Mouse (Mus musculus): ENCODE data around the gene Prmt9. TPM values are rescaled to one million over a fixed set of nuclear protein-coding genes. Genes with fewer than 3 reads are reported as not detected.

The Prmt9 gene
- polyA plus RNA-seq, 1 experiment from 2014 or later, result 11.6 TPM

GRCm38 (mm10) chr8:77524018-77524615, 25.1 kb upstream of the Prmt9 start:
- no peak for TF ChIP-seq CTCF (IDR thresholded peaks at IDR 0.05)
- WGBS, result 40% methylated on average over 14 of the region's 14 CpGs
- Histone ChIP-seq H3K27me3 (replicated peaks; ENCODE audit: insufficient read depth, low read length) (no peaks in the 10 kb centered on the region), H3K27ac (ENCODE audit: low read length) (no peak overlapping the region), H3K9me3 (ENCODE audit: low read length) (no peaks in the 10 kb centered on the region), H3K9ac (replicated peaks; ENCODE audit: low read depth) (no peak overlapping the region), H3K4me3 (ENCODE audit: low read depth, low read length) (no peak overlapping the region), H3K4me1 (ENCODE audit: insufficient read depth, low read depth, low read length) (0 out of 2 replicates have a peak, but pooled peaks cover 3% of the 10 kb centered on the region), H3K36me3 (ENCODE audit: insufficient read depth, low read length) (no peaks in the 10 kb centered on the region), H3K4me2 (replicated peaks; ENCODE audit: low read depth, low read length) (peak overlapping the region; percentile 32)
- ATAC-seq, result peak; percentile 39
- DNase-seq (ENCODE audit: low spot score), result no peak

GRCm38 (mm10) chr8:77524906-77525305, 24.3 kb upstream of the Prmt9 start:
- H3K27me3 ChIP-seq (replicated peaks; ENCODE audit: insufficient read depth, low read length), result no peaks in the 10 kb centered on the region
- 91% methylated on average over 2 of the region's 2 CpGs for WGBS
- ATAC-seq, result no peak
- no peak for TF ChIP-seq EP300 (IDR thresholded peaks at IDR 0.05)
- peak; percentile 47 for TF ChIP-seq CTCF (IDR thresholded peaks at IDR 0.05)
- no peak overlapping the region for H3K4me3 ChIP-seq (ENCODE audit: low read depth, low read length)
- no peaks in the 10 kb centered on the region for H3K9me3 ChIP-seq (ENCODE audit: low read length)
- no peak overlapping the region for H3K4me2 ChIP-seq (replicated peaks; ENCODE audit: low read depth, low read length)
- H3K27ac ChIP-seq (ENCODE audit: low read length), result no peak overlapping the region
- H3K4me1 ChIP-seq (ENCODE audit: insufficient read depth, low read depth, low read length), result 0 out of 2 replicates have a peak, but pooled peaks cover 3% of the 10 kb centered on the region
- H3K9ac ChIP-seq (replicated peaks; ENCODE audit: low read depth), result no peak overlapping the region
- no peaks in the 10 kb centered on the region for H3K36me3 ChIP-seq (ENCODE audit: insufficient read depth, low read length)
- no peak for DNase-seq (ENCODE audit: low spot score)

GRCm38 (mm10) chr8:77526130-77526529, 23.1 kb upstream of the Prmt9 start:
- no peak overlapping the region for H3K4me2 ChIP-seq (replicated peaks; ENCODE audit: low read depth, low read length)
- H3K27me3 ChIP-seq (replicated peaks; ENCODE audit: insufficient read depth, low read length), result no peaks in the 10 kb centered on the region
- no peak overlapping the region for H3K27ac ChIP-seq (ENCODE audit: low read length)
- no peak overlapping the region for H3K4me3 ChIP-seq (ENCODE audit: low read depth, low read length)
- no peak overlapping the region for H3K9ac ChIP-seq (replicated peaks; ENCODE audit: low read depth)
- 63% methylated on average over 8 of the region's 8 CpGs for WGBS
- no peaks in the 10 kb centered on the region for H3K9me3 ChIP-seq (ENCODE audit: low read length)
- H3K4me1 ChIP-seq (ENCODE audit: insufficient read depth, low read depth, low read length), result 0 out of 2 replicates have a peak, but pooled peaks cover 3% of the 10 kb centered on the region
- H3K36me3 ChIP-seq (ENCODE audit: insufficient read depth, low read length), result no peaks in the 10 kb centered on the region
- DNase-seq (ENCODE audit: low spot score) (no peak), ATAC-seq (no peak)
- TF ChIP-seq CTCF (IDR thresholded peaks at IDR 0.05) (no peak), EP300 (IDR thresholded peaks at IDR 0.05) (no peak)

- H3K27ac ChIP-seq (ENCODE audit: low read length), result no peak overlapping the region
- no peak for ATAC-seq
- no peak overlapping the region for H3K4me2 ChIP-seq (replicated peaks; ENCODE audit: low read depth, low read length)
These were observed 14.7 kb upstream of the Prmt9 start for GRCm38 (mm10) chr8:77534358-77534992.

GRCm38 (mm10) chr8:77535026-77535595, 14.1 kb upstream of the Prmt9 start:
- TF ChIP-seq EP300 (IDR thresholded peaks at IDR 0.05), result no peak
- peak; percentile 86 for TF ChIP-seq CTCF (IDR thresholded peaks at IDR 0.05)
- ATAC-seq (peak; percentile 35), DNase-seq (ENCODE audit: low spot score) (peak; percentile 52)
- 74% methylated on average over 5 of the region's 5 CpGs for WGBS
- H3K4me1 ChIP-seq (ENCODE audit: insufficient read depth, low read depth, low read length), result no peaks in the 10 kb centered on the region
- no peak overlapping the region for H3K27ac ChIP-seq (ENCODE audit: low read length)
- H3K4me2 ChIP-seq (replicated peaks; ENCODE audit: low read depth, low read length), result no peak overlapping the region
- H3K9ac ChIP-seq (replicated peaks; ENCODE audit: low read depth), result no peak overlapping the region
- no peaks in the 10 kb centered on the region for H3K36me3 ChIP-seq (ENCODE audit: insufficient read depth, low read length)
- H3K4me3 ChIP-seq (ENCODE audit: low read depth, low read length), result no peak overlapping the region
- no peaks in the 10 kb centered on the region for H3K9me3 ChIP-seq (ENCODE audit: low read length)
- no peaks in the 10 kb centered on the region for H3K27me3 ChIP-seq (replicated peaks; ENCODE audit: insufficient read depth, low read length)

More at GRCm38 (mm10) chr8:77534358-77534992, 14.7 kb upstream of the Prmt9 start:
- Histone ChIP-seq H3K4me1 (ENCODE audit: insufficient read depth, low read depth, low read length) (no peaks in the 10 kb centered on the region), H3K27me3 (replicated peaks; ENCODE audit: insufficient read depth, low read length) (no peaks in the 10 kb centered on the region), H3K4me3 (ENCODE audit: low read depth, low read length) (no peak overlapping the region), H3K9ac (replicated peaks; ENCODE audit: low read depth) (no peak overlapping the region), H3K36me3 (ENCODE audit: insufficient read depth, low read length) (no peaks in the 10 kb centered on the region), H3K9me3 (ENCODE audit: low read length) (no peaks in the 10 kb centered on the region)
- TF ChIP-seq EP300 (IDR thresholded peaks at IDR 0.05) (no peak), CTCF (IDR thresholded peaks at IDR 0.05) (no peak)
- WGBS, result 61% methylated on average over 8 of the region's 8 CpGs
- DNase-seq (ENCODE audit: low spot score), result no peak

GRCm38 (mm10) chr8:77536821-77537220, 12.4 kb upstream of the Prmt9 start:
- H3K9me3 ChIP-seq (ENCODE audit: low read length), result no peaks in the 10 kb centered on the region
- no peak overlapping the region for H3K9ac ChIP-seq (replicated peaks; ENCODE audit: low read depth)
- no peaks in the 10 kb centered on the region for H3K36me3 ChIP-seq (ENCODE audit: insufficient read depth, low read length)
- H3K4me3 ChIP-seq (ENCODE audit: low read depth, low read length), result no peak overlapping the region
- H3K4me2 ChIP-seq (replicated peaks; ENCODE audit: low read depth, low read length), result no peak overlapping the region
- no peak overlapping the region for H3K27ac ChIP-seq (ENCODE audit: low read length)
- TF ChIP-seq EP300 (IDR thresholded peaks at IDR 0.05) (no peak), CTCF (IDR thresholded peaks at IDR 0.05) (no peak)
- H3K27me3 ChIP-seq (replicated peaks; ENCODE audit: insufficient read depth, low read length), result no peaks in the 10 kb centered on the region
- no peak for DNase-seq (ENCODE audit: low spot score)
- H3K4me1 ChIP-seq (ENCODE audit: insufficient read depth, low read depth, low read length), result no peaks in the 10 kb centered on the region
- ATAC-seq, result no peak
- 84% methylated on average over 12 of the region's 12 CpGs for WGBS
